Mouse (Mus musculus) neural tube, embryonic 13.5 days (tissue): Measurements from ENCODE around the gene Copz1. TPM values are rescaled to one million over a fixed set of nuclear protein-coding genes. Genes with fewer than 3 reads are reported as not detected.

ENCODE experiments used
- ATAC-seq: fragments of 200-750 bp; cut with Nextera tagmentation; 2 replicates; pipeline ENCODE4 v1.8.0; 2017; ENCODE audit warnings: low read depth, mild to moderate bottlenecking, moderate TSS enrichment, moderate library complexity
- H3K27ac ChIP-seq: fragments of 300-500 bp; sonication (generic); replicated peaks from 2 replicates; pipeline ENCODE4 v1.5.1; 2015; ENCODE audit warnings: moderate library complexity, mild to moderate bottlenecking, inconsistent platforms
- H3K27me3 ChIP-seq: fragments of 300-500 bp; sonication (generic); 2 replicates; pipeline ENCODE4 v1.6.1; 2015; ENCODE audit warnings: mild to moderate bottlenecking, inconsistent platforms
- H3K36me3 ChIP-seq: fragments of 300-500 bp; sonication (generic); 2 replicates; pipeline ENCODE4 v1.6.1; 2015; ENCODE audit warnings: mild to moderate bottlenecking, inconsistent platforms
- H3K4me1 ChIP-seq: fragments of 300-500 bp; sonication (generic); replicated peaks from 2 replicates; pipeline ENCODE4 v1.6.1; 2015; ENCODE audit warnings: inconsistent platforms
- H3K4me2 ChIP-seq: fragments of 300-500 bp; sonication (generic); 2 replicates; pipeline ENCODE4 v1.6.1; 2015; ENCODE audit warnings: inconsistent platforms, mild to moderate bottlenecking, moderate library complexity
- H3K4me3 ChIP-seq: fragments of 300-500 bp; sonication (generic); 2 replicates; pipeline ENCODE4 v1.5.1; 2015; ENCODE audit warnings: mild to moderate bottlenecking, inconsistent platforms
- H3K9ac ChIP-seq: fragments of 300-500 bp; sonication (generic); 2 replicates; pipeline ENCODE4 v1.6.1; 2015; ENCODE audit warnings: moderate library complexity, mild to moderate bottlenecking, inconsistent platforms
- H3K9me3 ChIP-seq: fragments of 300-500 bp; sonication (generic); 2 replicates; pipeline ENCODE4 v1.6.1; 2016; ENCODE audit warnings: inconsistent platforms
- whole genome bisulfite sequencing: fragments of 180-500 bp; shearing (Covaris S2); methylation state at CpG from one replicate; pipeline ENCODE4 v1.1.7; 2015; 5-methylcytosine and 5-hydroxymethylcytosine counted together
- polyA plus RNA-seq: library from polyadenylated mRNA; unstranded; fragments of >200 nt; fragmentation: Nextera tagmentation; extraction: Ambion mirVana; gene quantifications from 2 replicates; pipeline ENCODE4 v1.2.1, GENCODE M21; 2015

Gene Copz1
- polyA plus RNA-seq, 1 experiment from 2014 or later = 224 TPM

DNA sequence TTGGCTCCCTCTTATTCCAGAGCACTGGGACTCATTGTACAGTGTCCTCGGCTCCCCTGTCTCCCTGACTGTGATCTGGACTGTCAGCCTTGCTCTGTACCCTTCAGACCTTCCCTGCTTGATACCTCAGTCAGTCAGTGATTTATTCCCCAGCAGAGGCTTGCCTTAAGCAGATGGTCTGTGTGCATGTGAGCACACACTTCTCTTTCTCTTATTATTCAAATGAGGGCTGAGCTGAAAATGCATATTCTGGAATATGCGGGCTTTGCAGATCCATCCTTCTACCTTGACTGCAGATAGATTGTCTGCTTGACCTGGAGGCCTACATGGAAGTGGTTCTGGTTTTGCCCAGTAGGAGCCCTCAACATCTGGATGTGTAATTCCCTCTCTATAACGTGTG is 25.5 kb downstream of the Copz1 start:
- Histone ChIP-seq H3K9me3 (no peaks in the 10 kb centered on the region), H3K36me3 (peaks cover 9% of the 10 kb centered on the region), H3K27ac (peak overlapping the region; percentile 99), H3K9ac (peak overlapping the region; percentile 79), H3K4me3 (no peak overlapping the region), H3K4me2 (peak overlapping the region; percentile 51), H3K27me3 (no peaks in the 10 kb centered on the region), H3K4me1 (peaks cover 84% of the 10 kb centered on the region)
- 15% methylated on average over 3 of the region's 3 CpGs for WGBS
- no peak for ATAC-seq

DNA sequence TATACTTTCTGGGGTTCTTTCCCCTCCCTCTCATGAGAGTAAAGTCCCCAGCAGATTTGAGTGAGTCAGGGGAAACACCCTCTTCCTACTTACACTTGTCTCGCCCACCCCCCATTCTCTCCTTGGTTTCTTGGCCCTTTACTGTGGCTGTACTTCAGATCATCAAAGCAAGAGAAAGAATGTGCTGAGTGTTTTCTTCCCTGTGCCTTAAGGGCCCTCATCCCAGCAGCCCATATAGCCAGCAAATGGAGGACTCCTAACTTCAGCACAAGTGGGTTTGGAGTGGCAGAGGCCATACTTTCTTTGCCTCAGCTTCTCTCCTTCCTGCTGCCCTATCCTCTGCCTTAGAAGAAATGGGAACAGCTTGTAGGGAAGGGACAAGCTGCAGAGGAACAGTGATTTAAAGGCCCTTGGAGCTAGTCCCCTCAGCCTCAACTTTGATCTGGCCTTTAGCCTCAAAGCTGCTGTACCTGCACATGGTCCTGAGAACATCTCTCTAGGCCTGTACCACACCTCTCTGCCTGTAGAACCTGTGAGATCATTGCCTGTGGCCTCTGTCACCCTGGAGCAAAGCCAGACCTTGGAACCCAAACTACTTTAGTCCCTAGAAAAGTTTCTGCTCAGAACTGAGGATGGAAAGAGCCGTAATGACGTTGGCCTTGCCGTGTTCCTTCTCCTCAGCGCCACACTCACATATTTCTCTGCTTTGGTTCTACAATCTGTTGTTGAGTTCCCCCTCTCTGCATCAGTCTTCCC is 26.5 kb downstream of the Copz1 start:
- WGBS = 46% methylated on average over 5 of the region's 5 CpGs
- Histone ChIP-seq H3K4me3 (no peak overlapping the region), H3K9ac (peak overlapping the region; percentile 79), H3K36me3 (no peaks in the 10 kb centered on the region; the same call in 1 of the 2 replicates), H3K27ac (peak overlapping the region; percentile 99), H3K9me3 (no peaks in the 10 kb centered on the region), H3K27me3 (no peaks in the 10 kb centered on the region), H3K4me2 (peak overlapping the region; percentile 51), H3K4me1 (peaks cover 94% of the 10 kb centered on the region)
- no peak for ATAC-seq

DNA sequence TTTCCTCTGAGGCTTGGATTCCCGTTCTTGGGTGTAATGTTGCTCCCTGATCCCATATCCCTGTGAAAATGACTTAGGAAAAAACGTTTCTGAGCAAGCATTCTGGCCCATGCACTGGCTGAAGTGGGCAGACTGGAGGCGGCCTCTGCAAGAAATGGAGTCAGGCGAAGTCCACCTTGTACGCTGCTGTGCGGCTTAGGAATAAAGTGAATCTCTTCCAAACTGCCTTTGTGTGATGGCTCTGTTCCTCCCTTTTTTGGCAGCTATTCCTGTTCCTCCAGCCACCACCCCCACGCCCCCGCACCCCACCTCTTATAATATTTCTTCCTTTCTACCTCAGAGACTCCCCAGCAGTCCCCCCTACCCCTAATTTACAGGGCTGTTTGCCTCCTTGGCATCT is 27.1 kb downstream of the Copz1 start:
- peaks cover 97% of the 10 kb centered on the region for H3K4me1 ChIP-seq
- H3K4me3 ChIP-seq = peak overlapping the region; percentile 17
- H3K27ac ChIP-seq = peak overlapping the region; percentile 99

DNA sequence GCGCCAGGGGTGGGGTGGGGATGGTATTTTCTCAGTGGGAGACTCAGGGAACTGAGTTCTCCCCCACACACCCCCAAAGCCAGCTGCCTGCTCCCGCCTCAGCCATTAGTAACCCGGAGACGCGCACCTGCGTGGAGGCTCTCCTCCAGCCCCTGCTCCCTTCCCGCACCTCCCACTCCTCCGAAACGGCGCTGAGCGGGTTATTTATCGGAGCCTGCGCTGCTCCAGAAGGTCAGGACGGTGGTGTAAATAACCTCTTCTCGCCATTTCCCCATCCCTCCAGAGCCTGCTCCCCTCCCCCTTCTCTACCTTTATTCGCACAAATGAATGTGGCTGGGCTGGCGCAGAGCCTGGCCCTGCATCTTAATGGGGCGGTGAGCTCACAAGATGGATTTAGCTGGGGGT is 27.6 kb downstream of the Copz1 start:
- Histone ChIP-seq H3K4me3 (peak overlapping the region; percentile 17), H3K27ac (peak overlapping the region; percentile 99), H3K4me1 (peaks cover 97% of the 10 kb centered on the region), H3K9ac (peak overlapping the region; percentile 79), H3K27me3 (no peaks in the 10 kb centered on the region), H3K36me3 (no peaks in the 10 kb centered on the region; the same call in 1 of the 2 replicates), H3K9me3 (no peaks in the 10 kb centered on the region), H3K4me2 (peak overlapping the region; percentile 51)
- 2% methylated on average over 18 of the region's 18 CpGs for WGBS
- peak; percentile 74 for ATAC-seq

More for the DNA sequence above, 27.1 kb downstream of the Copz1 start:
- Histone ChIP-seq H3K36me3 (no peaks in the 10 kb centered on the region; the same call in 1 of the 2 replicates), H3K9ac (peak overlapping the region; percentile 79), H3K4me2 (peak overlapping the region; percentile 51), H3K9me3 (no peaks in the 10 kb centered on the region), H3K27me3 (no peaks in the 10 kb centered on the region)
- no peak for ATAC-seq
- WGBS = 10% methylated on average over 8 of the region's 8 CpGs

DNA sequence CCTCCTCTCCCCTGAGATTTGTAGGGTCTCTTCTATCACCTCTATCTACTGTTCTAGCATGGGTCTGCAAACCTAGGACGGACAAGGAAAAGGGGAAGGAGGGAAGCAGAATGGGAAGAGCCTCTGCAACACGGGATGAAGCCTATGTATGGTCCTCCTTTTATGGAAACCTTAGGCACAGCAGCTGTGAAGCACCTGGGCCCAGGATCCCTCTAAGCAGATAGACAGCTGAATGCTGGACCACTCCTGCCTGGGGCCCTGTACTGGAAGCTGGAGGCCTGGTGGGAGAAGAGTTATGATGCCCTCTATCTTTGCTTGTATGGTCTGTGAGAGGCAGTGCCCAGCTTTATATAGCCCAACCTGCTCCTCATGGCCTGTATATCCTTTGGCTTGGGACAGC is 28.0 kb downstream of the Copz1 start:
- Histone ChIP-seq H3K4me3 (peak overlapping the region; percentile 17), H3K9me3 (no peaks in the 10 kb centered on the region)
- WGBS = 7% methylated on average over 2 of the region's 2 CpGs

DNA sequence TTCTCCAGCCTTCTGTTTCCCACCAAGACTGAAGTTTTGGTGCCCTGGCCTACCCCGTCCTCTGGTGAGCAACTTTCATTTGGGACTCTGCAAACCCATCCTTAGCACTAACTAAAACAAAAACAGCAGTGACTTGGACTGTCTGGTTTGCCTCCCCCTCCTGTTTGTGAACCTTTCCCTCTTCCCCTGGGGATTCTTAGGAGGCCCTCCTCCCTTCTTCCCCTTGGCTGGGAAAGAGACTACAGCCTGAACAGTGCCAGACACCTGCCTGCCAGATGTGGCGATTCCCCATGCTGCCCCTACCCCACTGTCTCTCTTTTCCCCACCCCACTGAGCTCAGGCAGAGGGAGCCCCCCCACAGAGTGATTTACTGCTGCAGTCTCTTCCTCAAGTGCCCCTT is 28.5 kb downstream of the Copz1 start:
- Histone ChIP-seq H3K36me3 (no peaks in the 10 kb centered on the region; the same call in 1 of the 2 replicates), H3K4me1 (peaks cover 94% of the 10 kb centered on the region), H3K4me3 (no peak overlapping the region), H3K27me3 (no peaks in the 10 kb centered on the region), H3K4me2 (peak overlapping the region; percentile 51), H3K9me3 (no peaks in the 10 kb centered on the region), H3K9ac (peak overlapping the region; percentile 79), H3K27ac (peak overlapping the region; percentile 99)
- 0 out of 2 replicates have a peak, but pooled peaks have one; percentile 5 for ATAC-seq
- WGBS = 5% methylated on average over 2 of the region's 2 CpGs

More for the DNA sequence above, 28.0 kb downstream of the Copz1 start:
- no peaks in the 10 kb centered on the region for H3K27me3 ChIP-seq
- H3K4me1 ChIP-seq = peaks cover 94% of the 10 kb centered on the region
- peak overlapping the region; percentile 51 for H3K4me2 ChIP-seq
- peak overlapping the region; percentile 79 for H3K9ac ChIP-seq
- ATAC-seq = peak; percentile 3
- no peaks in the 10 kb centered on the region; the same call in 1 of the 2 replicates for H3K36me3 ChIP-seq
- H3K27ac ChIP-seq = peak overlapping the region; percentile 99

DNA sequence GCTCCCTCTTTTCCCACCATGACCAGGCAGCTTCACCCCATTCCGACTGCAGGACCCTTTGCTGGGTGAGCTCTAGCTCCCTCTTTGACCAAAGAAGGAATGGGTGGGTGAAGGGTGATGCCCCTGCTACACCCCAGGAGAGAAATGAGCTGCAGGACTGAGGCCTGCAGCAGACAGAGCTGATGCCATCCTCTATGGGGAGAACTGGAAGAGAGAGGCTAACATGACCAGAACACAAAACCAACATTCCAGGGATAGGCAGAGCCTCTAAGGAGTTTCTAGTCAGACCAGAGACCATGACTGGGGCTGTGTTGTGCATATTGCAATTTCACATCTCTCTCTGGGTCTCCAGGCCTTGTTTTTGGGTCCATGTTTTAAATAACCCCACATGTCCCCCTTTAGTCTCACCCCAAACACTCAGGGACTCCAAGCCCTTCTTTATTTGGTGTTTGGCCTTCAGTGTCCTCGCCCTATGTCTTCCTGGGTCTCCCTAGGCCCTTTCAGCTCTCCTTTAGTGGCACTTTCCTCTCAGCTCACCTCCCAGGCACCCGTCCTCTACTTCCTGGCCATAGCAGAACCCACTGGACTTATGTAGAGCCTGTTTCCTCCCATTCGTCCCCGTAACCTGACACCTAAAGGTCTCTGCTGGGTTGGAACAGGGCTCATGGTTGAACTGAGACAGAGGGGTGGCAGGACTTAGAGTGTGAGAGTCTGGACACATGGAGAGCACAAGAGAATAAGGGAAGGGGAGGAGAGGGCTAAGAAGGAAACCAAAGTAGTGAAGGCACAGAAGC is 29.2 kb downstream of the Copz1 start:
- Histone ChIP-seq H3K4me3 (no peak overlapping the region), H3K27me3 (no peaks in the 10 kb centered on the region), H3K4me1 (peaks cover 94% of the 10 kb centered on the region), H3K27ac (peak overlapping the region; percentile 99), H3K36me3 (no peaks in the 10 kb centered on the region; the same call in 1 of the 2 replicates), H3K9me3 (no peaks in the 10 kb centered on the region), H3K9ac (peak overlapping the region; percentile 79), H3K4me2 (peak overlapping the region; percentile 25)
- ATAC-seq = no peak
- WGBS = 16% methylated on average over 5 of the region's 5 CpGs

DNA sequence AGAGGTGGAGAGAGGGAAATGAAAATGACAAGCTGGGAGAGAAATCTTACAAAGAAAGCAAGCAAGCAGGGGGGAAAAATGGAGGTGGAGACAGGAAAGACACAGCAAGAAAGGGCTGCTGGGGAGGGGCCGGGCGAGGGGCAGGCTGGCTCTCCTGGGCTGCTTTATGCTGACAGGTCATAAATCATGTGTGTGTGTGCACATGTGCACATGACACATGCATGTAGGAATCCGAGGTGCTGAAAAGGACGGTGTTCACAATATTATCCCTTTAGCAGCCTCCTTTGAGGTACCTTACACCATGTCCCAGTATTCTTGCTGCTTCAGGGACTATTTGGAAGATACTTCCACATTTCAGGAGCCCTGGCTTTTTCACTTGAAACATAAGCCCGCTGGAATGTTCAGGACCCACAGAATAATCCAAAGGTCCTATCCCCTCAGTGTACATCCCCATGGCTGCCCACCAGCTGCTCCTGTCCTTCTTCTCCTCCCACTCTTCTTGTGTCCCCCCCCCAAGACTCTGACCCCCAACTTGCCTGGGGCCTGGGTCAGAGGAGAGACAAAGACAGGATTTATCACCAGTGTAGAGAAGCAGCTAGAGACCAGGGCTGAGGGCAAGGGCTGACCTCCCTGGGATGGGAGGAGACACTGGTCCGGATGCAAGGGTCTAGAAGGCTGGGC is 30.0 kb downstream of the Copz1 start:
- WGBS = 7% methylated on average over 6 of the region's 6 CpGs

DNA sequence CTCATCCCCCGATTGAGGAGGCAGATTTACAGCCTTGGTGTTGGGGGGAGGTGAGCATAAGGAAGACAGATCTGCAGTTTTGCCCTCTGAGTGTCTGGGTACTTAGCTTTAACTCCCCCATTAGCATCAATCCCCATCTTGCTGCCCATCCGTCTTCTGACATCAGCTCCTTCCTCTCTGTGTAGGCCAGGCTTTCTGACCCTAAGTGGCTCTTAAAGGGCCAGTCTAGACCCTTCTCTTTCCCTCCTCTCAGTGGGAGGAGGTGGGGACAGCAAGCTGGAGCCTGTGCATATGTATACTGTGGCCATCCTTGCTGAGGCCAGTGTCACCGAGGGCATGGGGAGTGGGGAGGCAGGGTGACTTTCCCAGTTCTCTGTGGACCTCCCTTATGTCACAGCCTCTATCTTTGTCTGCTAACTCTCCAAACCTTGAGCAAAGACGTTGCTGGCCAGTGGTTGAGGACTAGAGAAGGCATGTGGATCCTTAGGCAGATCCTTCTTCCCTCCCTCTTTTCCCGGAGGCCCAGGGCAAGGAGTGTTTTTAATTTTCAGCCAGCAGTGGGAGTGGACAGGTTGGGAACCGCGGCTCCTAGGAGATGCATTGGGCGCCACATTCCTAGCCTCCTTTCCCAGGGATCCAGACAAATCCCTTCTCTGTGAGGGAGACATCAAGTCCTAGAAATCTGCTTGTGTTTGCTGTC is 31.6 kb downstream of the Copz1 start:
- H3K27ac ChIP-seq = peak overlapping the region; percentile 99
- no peaks in the 10 kb centered on the region for H3K27me3 ChIP-seq
- H3K4me1 ChIP-seq = peaks cover 86% of the 10 kb centered on the region
- peak overlapping the region; percentile 79 for H3K9ac ChIP-seq
- no peaks in the 10 kb centered on the region for H3K36me3 ChIP-seq
- WGBS = 2% methylated on average over 8 of the region's 8 CpGs
- H3K4me3 ChIP-seq = peak overlapping the region; percentile 39
- no peaks in the 10 kb centered on the region for H3K9me3 ChIP-seq
- H3K4me2 ChIP-seq = peak overlapping the region; percentile 65
- no peak for ATAC-seq

More for the DNA sequence above, 30.0 kb downstream of the Copz1 start:
- peak overlapping the region; percentile 79 for H3K9ac ChIP-seq
- no peak overlapping the region for H3K4me3 ChIP-seq
- no peaks in the 10 kb centered on the region for H3K27me3 ChIP-seq
- H3K36me3 ChIP-seq = no peaks in the 10 kb centered on the region; the same call in 1 of the 2 replicates
- no peak for ATAC-seq
- no peaks in the 10 kb centered on the region for H3K9me3 ChIP-seq
- H3K4me2 ChIP-seq = peak overlapping the region; percentile 25
- H3K27ac ChIP-seq = peak overlapping the region; percentile 99
- peaks cover 92% of the 10 kb centered on the region for H3K4me1 ChIP-seq

DNA sequence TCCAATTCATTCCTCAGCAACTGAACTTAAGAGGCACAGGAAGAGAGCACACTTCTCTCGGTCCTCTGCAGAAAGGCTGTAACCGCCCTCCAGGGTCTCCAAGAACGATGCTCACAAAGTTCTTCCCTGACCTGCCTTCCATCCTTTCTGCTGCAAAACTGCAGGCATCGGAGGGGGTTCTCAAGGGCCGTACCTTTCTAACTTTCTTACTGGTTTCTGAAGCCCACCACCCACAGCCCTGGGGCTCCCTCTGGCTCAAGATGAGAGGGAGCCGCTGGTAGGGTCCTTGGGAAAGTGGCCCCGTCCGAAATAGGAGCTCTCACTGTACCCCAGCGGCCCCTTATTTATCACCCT is 32.1 kb downstream of the Copz1 start:
- H3K4me2 ChIP-seq = peak overlapping the region; percentile 65
- H3K4me1 ChIP-seq = peaks cover 82% of the 10 kb centered on the region
- H3K27me3 ChIP-seq = no peaks in the 10 kb centered on the region
- H3K27ac ChIP-seq = peak overlapping the region; percentile 99
- under 1% methylated on average over 9 of the region's 9 CpGs for WGBS
- no peaks in the 10 kb centered on the region for H3K36me3 ChIP-seq
- peak; percentile 13 for ATAC-seq
- H3K9ac ChIP-seq = peak overlapping the region; percentile 79
- H3K4me3 ChIP-seq = peak overlapping the region; percentile 39
- H3K9me3 ChIP-seq = no peaks in the 10 kb centered on the region

DNA sequence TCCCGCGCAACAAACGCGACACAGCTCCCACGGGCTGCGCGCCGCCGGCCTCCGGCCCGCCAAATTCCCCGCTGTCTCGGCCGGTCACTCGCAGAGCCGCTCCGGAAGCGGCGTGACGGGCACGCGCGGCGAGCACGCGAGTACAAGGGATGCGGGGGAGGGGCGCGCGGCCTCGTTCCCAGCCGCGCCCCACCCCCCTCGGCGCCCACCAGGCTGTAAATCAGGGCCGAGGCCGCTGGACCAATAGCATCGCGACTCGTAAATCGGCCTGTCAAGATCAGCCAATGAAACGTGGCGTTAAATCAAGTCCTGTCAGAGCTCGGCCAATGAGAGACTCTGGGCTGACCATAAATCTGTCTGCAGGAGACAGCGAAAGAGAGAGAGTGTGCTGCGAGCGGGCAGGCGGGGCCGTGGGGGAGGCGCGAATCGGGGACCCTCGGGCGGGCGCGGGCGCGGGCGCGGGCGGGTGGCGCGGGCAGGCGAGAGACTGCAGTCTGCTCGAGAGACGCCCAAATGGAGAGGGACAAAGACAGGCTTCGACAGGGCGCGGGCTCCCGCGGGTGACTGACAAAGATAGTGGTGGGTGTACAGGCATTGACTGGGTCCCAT is 32.7 kb downstream of the Copz1 start:
- no peaks in the 10 kb centered on the region for H3K9me3 ChIP-seq
- peak overlapping the region; percentile 79 for H3K9ac ChIP-seq
- no peaks in the 10 kb centered on the region for H3K36me3 ChIP-seq
- WGBS = under 1% methylated on average over 71 of the region's 71 CpGs
- H3K4me1 ChIP-seq = peaks cover 76% of the 10 kb centered on the region
- no peaks in the 10 kb centered on the region for H3K27me3 ChIP-seq
- peak overlapping the region; percentile 99 for H3K27ac ChIP-seq
- peak; percentile 93 for ATAC-seq
- H3K4me3 ChIP-seq = peak overlapping the region; percentile 39
- H3K4me2 ChIP-seq = peak overlapping the region; percentile 65
